Mouse (Mus musculus): Measurements from ENCODE around the gene Pp2d1. TPM values are rescaled to one million over a fixed set of nuclear protein-coding genes. Genes with fewer than 3 reads are reported as not detected.

Pp2d1 gene
- polyA plus RNA-seq, 1 experiment from 2014 or later: 0.33 TPM

DNA sequence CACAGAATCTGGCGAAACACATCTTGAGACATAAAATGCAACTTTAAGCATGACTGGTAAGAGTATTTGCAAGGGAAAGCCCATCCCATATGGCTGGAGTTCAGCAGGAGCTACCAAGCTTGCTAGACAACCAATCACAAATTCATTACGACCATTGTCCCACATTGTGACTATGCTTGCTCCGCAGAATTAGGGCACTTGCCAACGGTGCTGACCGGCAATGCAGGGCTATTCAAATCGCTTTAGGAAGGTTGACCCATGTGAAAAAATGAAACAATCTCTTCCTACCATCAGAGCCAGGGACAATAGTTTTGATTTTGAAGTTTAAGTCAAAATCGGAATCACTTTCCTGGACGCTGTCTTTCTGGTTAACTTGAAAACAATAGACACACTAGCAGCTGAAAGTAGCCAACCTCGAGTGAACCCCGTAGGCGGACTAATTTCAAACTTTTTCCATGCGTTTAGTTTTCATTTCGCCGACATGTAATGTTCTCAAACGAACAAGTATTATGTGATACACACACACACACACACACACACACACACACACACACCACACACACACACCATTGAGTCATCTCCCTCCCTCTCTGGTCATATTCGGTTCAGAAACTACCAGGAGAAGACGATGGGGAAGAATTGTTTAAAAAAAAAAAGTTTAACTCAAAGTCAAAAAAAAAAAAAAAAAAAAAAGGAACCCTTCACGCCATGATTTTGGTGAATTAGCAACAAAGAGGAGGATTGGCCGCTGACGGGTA, 27.1 kb upstream of the Pp2d1 start, which contains the start of gene Kat2b:
Gene Kat2b (plus strand): TSS at position 701 of the 758 bp plus-strand sequence.
- peak; percentile 37 for DNase-seq (ENCODE audit: low spot score)

DNA sequence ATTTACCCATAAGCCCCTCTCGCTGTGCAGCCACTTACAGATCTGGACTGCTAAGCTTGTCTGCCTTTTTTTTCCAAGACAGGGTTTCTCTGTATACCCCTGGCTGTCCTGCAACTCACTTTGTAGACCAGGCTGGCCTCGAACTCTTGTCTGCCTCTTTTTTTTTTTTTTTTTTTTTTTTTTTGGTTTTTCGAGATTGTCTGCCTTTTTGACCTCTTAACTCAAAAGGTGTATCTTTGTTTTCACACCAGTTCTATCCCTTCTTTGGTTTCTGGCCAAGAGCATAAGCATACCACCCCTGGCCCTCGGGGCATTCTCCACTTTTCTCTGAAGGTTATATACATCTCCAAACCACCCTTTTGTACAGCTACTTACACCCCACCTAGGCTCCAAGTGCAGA, 25.6 kb upstream of the Pp2d1 start:
- no peak for DNase-seq (ENCODE audit: low spot score)

DNA sequence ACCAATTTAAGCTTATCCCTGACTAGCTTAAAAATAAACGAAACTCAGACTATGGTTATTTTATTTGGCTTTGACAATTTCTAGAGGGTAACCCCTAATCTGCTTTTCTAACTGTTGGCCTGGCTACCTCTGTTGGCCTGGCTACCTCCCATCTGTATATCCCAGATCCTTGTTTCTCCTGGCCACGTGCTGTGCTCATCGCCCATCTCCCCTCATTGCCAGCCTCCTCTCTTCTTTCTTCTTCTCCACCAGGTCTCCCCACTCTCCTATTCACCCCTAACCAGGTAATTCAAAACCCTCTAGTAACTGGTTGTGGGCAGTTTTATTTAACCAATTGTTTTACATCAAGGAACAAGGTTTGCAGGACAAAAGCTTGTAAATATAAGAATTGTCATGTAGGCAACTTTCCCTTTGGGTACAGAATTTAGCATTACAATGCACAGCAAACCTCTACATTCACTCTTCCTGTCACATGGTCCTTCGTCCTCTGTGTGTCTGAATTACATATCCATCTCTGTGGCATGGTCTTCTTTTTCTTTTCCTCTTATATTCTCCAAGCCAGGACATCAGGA, 22.3 kb upstream of the Pp2d1 start:
- no peak for DNase-seq (ENCODE audit: low spot score)

DNA sequence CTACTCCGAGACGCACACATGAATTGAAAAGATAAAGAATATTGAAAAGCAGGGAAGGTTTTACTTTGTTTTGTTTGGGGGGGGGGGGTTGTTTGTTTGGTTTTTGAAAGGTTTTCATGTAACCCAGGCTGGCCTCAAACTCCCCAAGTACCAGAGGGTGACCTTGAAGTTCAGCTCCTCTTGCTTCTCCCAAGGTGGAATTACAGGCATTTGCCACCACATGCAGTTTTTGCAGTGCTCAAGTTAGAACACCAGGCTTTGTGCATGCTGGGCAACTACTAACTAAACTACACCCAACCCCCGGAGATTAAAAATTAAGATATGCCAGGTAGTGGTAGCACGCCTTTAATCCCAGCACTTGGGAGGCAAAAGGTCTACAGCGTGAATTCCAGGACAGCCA, 20.4 kb upstream of the Pp2d1 start:
- DNase-seq (ENCODE audit: low spot score): no peak

DNA sequence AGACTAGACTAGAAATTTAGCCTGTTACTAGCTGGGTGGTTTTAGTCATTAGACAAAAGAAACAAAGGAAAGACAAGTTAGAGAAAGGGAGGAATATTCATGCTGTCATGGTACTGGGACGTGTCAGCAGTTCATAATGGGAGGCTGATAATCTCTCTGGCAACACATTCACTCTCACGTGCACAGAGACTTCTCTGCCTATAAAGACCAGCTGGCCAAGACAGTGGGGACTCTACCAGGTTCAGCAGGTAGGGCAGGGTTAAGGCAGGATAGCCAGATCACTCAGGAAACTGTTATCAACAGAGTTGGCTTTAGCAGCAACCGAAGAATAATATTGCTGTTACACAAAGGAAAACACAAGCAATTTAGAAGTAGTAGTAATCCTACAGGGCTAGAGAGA, 18.2 kb upstream of the Pp2d1 start:
- no peak for DNase-seq (ENCODE audit: low spot score)

DNA sequence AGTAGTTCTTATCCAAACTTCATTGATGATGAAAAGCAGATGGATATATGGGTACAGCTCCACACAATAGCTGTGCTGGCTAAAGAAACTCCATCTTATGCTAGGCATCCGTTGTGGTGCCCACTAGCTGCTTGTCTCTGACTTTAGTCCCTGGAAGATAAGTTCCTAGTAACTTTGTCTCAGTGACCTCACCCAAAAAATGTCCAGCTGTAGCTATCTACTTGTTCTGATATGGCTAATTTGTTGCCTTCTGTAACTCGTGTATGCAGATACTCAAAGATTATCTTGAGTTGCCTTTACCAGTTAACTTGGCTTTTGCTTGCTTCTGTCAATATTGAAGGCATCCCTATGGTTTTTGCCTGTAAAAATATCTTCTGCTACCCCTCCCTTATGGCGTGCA, 15.6 kb upstream of the Pp2d1 start:
- DNase-seq (ENCODE audit: low spot score): no peak

DNA sequence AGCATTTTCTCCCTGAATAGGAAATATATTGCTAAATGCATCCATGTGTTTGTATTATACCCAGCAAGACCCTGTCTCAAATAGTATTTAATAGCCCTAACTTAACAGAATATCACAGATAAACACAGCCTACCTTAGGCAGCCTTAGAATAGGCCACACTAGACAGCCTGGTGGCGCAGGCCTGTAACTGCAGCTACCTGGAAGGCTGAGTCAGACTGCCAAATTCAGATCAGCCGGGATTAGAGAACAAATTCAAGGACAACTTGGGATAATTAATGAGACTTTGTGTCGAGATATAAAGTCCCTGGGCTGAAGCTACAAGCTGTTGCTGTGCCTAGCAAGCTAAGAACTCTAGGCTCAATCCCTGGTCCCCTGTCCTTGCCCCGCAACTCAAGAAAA, 14.8 kb upstream of the Pp2d1 start:
- no peak for DNase-seq (ENCODE audit: low spot score)

DNA sequence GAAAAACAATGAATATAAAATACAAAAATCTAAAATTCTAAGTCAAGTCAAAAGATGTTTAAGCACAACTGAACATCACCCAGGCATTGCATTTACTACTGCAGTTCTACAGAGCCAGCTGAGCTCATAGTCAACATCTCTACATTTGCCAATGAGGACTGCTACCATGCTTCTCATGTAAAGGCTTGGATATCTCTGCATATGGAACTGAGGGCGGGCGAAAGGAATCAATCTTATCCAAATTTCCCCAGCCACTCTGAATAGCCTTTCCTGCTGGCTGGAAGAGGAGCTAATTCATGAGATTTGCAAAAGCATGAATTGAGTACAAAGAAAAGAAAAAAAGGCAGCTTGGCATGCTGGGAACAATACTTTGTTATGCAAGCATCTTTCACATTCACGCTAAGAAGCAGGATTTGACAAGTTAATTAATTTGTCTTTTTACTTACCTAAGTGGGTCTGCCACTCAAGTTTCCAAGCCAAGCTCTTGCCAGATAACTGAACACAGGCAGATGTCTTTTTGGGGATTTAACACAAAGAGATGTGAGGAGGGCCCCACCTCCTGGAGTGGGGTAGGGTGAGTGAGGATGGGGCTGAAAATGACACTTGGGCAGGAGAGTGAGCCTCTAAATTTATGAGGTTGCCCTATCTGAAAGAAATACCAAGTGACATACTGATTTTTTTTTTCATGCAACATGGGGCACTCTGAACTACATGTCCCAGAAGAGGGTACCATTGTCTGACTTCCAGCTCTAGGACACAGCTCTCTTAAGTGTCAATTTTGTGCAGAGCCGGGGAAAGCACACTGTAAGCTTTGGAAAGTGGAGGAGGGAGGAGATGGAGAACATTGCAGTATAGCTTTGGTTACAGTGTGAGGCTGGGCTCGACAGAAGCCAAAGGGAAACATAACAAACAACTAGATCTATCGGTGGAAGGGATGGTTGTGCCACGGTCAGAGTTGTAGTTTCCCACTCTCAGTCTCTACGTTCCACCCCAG, 12.4 kb upstream of the Pp2d1 start:
- DNase-seq (ENCODE audit: low spot score): no peak

DNA sequence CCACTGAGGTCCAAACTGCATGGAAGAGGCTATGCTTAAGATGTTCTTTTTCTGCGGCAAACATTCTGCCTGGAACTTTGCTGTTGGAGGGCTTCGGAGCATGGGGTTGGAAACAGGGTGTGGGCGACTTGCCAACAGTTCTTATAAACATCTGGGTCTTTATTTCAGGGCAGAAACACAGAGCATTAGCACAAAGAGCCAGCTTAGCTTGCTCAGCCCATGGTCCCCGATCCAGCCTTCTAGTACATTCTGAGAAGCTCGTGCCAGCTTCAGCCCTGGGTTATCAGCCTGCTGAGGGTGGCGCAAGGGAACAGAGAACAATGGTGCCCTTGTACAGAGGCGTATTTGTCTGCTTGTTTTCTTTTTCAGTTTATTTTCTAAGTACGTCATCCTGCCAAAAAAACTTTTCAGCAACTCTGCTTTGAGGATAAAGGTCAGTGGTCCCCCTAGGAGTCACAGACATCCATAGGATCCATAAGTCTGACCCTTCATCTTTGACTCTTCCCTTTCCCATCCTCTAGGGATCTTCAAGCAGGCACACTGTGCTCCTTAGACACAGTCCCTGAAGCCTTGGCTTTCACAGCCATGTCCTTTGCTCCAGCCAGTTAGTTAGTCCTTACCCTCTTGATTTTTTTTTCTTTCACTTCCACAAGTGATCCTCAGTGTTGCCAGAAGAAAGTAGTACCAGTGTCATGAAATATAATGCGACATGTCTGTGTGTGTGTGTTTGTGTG, 4.5 kb upstream of the Pp2d1 start:
- DNase-seq (ENCODE audit: low spot score): no peak

DNA sequence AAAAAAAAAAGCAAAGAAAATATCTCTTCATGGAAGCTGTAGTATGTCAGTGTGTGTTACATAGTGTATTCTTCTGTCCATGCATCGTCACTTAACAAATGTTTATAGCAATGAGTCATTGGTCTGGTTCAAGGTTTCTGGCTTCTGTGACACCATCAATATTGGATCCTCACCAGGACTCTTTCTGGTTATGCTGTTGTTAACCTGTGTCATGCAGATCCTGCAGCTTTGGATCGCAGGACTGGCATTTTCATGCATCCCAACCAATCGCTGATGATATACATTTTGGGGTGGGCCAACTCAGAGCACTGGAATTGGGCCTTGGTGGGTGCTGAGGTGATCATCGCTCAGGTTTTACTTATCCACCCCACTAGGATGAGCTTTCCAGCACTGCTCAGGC, 3.3 kb upstream of the Pp2d1 start:
- DNase-seq (ENCODE audit: low spot score): no peak

DNA sequence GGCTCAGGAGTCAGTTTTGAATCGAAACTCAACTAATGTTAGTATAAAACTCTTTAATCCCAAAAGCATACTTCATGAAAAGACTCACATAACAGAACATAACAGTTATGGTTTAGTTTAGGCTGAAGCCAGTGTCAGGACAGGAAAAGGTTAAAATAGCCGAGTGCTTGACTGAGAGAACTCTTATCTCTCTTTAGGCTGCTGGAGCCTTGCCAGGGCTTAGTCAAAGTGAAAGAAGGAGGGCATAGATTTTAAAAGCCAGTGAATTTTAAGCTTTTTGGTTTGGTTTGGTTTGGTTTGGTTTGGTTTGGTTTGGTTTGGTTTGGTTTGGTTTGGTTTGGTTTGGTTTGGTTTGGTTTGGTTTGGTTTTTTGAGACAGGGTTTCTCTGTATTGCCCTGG, 6.8 kb downstream of the Pp2d1 start:
- no peak for DNase-seq (ENCODE audit: low spot score)

DNA sequence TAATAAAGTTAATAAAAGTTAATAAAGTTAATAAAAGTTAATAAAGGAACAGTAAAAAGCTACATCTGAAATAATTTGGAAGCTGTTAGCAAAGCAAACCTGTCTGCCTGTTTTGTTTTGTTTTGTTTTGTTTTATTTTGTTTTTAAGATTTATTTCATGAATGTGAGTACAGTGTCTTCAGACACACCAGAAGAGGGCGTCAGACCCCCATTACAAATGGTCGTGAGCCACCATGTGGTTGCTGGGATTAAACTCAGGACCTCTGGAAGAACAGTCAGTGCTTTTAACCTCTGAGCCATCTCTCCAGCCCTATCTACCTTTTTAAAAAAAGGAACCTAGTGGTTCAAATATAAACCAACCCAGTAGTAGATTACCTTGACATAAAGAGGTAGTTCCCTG, 8.1 kb downstream of the Pp2d1 start:
- no peak for DNase-seq (ENCODE audit: low spot score)

DNA sequence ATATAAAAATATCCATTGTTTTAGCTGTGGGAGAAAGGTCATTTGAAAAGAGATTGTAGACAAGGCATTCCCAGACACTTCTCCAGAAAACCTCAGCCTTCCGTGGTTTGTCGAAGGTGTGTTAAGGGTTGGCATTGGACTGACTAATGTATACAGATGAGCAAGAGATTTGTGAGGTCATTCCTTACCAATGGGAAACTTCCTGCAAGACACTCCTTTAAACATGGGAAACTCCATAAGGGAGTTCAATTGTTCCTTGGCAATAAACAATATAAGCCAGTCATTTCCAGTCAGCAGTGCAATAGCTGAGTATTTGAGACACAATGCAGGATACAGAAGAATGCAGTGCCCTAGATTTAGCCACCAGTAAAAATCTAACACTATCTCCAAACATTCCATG, 11.2 kb downstream of the Pp2d1 start:
- DNase-seq (ENCODE audit: low spot score): no peak

DNA sequence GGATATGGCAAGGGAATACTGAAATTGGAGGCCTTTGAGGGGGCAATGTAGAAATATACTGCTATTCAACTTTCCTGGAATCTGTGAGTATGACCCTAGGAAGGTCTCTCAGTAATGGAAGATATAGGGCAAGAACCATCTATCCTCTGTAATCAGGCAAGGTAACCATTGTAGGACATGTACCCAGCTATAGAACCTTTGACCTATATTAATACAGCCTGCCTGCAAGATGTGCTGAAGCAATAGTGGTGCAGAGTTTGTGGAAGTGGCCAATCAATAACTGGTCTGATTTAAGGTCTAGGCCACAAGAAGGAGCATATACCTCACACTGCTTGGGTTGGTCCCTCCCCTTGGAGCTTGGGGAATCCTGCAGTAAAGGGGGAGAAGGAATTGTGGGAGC, 18.7 kb downstream of the Pp2d1 start:
- DNase-seq (ENCODE audit: low spot score): no peak

DNA sequence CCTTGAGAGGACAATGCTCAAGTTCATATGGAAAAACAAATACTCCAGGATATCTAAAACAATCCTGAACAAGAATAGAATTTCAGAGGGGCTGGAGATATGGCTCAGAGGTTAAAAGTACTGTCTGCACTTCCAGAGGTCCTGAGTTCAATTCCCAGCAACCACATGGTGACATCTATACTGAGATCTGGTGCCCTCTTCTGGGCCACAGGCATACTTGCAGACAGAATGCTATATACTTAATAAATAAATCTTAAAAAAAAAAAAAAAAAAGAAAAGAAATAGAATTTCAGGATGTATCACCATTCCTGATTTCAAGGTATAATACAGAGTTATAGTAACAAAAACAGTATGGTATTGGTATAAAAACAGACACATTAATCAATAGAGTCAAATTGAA, 19.9 kb downstream of the Pp2d1 start:
- no peak for DNase-seq (ENCODE audit: low spot score)

DNA sequence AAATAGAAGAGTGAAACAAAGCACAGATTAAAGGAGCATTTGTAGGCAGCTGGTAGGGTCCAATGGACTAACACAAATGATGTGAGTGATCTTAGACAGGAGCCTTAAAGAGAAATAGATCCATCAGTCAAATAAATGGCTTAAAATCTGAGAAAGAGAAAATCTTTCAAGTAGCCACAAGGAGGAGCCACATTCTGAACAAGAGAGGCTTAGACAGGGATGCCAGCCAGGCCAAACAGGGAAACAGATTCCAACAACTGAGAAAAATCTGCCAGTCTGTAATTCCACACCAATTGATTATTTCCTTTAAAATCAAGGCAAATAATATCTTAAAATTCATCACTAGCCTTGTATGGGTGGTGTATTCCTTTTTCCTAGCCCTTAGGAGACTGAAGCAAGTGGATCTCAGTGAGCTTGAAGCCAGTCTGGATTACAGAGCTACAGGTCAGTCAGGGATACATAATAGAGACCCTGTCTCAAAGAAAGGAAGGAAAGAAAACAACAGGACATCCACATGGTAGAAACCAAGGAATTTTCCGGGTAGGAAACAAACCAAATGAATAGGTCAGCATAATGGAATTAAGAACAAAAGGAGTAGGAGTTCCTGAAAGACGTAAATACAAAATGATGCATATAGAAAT, 26.8 kb downstream of the Pp2d1 start:
- DNase-seq (ENCODE audit: low spot score): no peak

DNA sequence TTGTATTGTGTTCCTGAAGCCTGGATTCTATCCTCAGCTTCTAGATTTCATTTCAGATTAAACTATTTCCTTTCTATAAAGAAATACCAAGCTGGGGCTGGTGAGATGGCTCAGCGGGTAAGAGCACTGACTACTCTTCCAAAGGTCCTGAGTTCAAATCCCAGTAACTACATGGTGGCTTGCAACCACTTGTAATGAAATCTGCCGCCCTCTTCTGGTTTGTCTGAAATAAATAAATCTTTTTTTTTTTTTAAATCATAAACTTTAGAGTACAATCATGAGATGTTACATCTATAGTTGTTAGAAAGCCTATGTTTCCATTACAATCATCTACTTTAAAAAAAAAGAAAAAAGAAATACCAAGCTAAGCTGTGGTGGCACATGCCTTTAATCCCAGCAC, 36.3 kb downstream of the Pp2d1 start:
- no peak for DNase-seq (ENCODE audit: low spot score)

DNA sequence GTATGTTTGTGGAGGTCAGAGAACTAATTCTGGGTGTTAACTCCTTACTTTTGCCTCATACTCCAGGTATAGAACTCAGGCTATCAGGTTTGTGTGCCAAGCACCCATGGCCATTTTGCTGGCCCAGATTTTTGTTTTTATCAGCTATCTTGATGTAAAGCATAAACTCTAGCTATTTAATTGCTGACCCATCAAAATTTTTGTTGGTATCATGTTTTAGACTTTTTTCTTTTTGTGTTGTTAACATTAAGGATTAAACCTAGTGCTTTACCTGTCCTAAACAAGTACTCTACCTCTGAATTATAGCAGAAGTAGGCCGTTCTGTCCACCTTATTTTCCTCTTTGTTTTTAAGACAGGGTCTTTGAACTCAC, 50.3 kb downstream of the Pp2d1 start:
- DNase-seq (ENCODE audit: low spot score): no peak

DNA sequence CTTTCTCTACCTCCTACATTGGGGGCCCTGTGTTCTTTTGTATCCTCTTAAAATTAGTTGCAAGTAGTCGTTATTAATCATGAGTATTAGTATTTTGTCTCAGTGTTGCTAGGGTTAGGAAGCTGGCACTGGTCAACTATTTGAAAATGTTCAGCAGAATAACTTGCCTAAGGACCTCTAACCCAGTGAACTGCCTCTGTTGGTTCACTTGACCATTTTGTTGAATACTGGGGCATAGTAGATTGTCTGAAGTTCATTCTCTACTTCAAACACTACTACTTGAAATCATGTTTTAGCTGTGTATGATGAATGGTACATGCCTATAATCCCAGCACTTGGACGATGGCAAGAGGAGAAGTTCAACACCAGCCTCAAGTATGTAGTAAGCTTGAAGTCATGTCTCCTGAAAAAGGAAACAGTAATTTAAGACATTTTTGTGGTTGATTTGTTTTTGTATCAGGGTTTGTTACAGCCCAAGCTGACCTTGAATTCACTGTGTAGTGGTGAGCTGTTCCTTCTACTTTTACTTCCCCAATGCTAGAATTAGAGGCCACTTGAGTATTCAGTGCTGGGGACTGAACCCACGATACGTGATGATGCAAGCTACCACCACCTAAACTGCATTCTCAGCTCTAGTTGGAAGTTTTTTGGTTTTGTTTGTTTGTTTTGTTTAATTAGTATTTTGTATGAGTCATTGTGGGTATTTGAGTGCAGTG, 50.8 kb downstream of the Pp2d1 start:
- no peak for DNase-seq (ENCODE audit: low spot score)

DNA sequence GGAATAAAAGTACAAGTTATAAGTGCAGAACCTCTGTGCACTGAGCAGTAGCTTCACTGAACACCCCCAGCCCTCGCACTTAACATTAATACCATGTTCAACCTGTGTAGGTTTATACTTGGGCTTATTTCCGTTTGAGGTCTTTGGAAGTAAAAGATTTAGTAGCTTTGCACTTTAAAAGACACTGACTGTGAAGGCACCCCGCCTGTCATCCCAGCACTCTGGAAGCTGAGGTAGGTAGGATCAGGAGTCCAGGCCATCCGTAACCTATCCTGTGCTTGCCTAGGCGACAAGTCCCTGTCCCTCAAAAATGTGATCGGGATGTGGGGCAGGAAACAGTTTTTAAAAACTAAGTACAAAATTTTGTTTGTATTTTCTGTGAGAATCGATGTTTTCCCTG, 58.8 kb downstream of the Pp2d1 start:
- DNase-seq (ENCODE audit: low spot score): no peak

Data from thymus, postnatal 0 days (tissue).